Mouse (Mus musculus): ENCODE measurements around the gene Ager. TPM values are rescaled to one million over a fixed set of nuclear protein-coding genes. Genes with fewer than 3 reads are reported as not detected.

The Ager gene
- total and polyA plus RNA-seq, 2 experiments from 2014 or later, result 2.0 to 2.1 TPM

GRCm38 (mm10) chr17:34645831-34646511 lies 48.3 kb downstream of the Ager start:
- Histone ChIP-seq H3K4me1 (ENCODE audit: insufficient read depth, low read length) (peaks cover 7% of the 10 kb centered on the region), H3K9me3 (ENCODE audit: low read length) (no peaks in the 10 kb centered on the region), H3K36me3 (ENCODE audit: insufficient read depth, low read length) (peaks cover 24% of the 10 kb centered on the region), H3K27ac (ENCODE audit: low read depth, low read length) (no peak overlapping the region; the same call in 1 of the 2 replicates), H3K27me3 (ENCODE audit: insufficient read depth, low read length) (no peaks in the 10 kb centered on the region), H3K9ac (replicated peaks; ENCODE audit: low read length, poor library complexity, severe bottlenecking) (no peak overlapping the region), H3K4me2 (ENCODE audit: low read depth, low read length, poor library complexity, severe bottlenecking) (peak overlapping the region; percentile 37), H3K4me3 (ENCODE audit: low read depth, low read length) (no peak overlapping the region)
- no peak for ATAC-seq (ENCODE audit: low FRiP score)
- 86% methylated on average over 30 of the region's 30 CpGs for WGBS
- peak; percentile 47 for DNase-seq (ENCODE audit: low spot score)
- TF ChIP-seq CTCF (IDR thresholded peaks at IDR 0.05), result no peak

- H3K27me3 ChIP-seq (ENCODE audit: insufficient read depth, low read length), result no peaks in the 10 kb centered on the region
- peaks cover 36% of the 10 kb centered on the region for H3K36me3 ChIP-seq (ENCODE audit: insufficient read depth, low read length)
- H3K9me3 ChIP-seq (ENCODE audit: low read length), result no peaks in the 10 kb centered on the region
- ATAC-seq (ENCODE audit: low FRiP score) (peak; percentile 96), DNase-seq (ENCODE audit: low spot score) (peak; percentile 99)
- peak within 1 kb of the TSS; percentile 85 for H3K27ac ChIP-seq (ENCODE audit: low read depth, low read length)
- peak within 1 kb of the TSS; percentile 99 for H3K4me3 ChIP-seq (ENCODE audit: low read depth, low read length)
- H3K9ac ChIP-seq (replicated peaks; ENCODE audit: low read length, poor library complexity, severe bottlenecking), result peak within 1 kb of the TSS; percentile 95
- peaks cover 7% of the 10 kb centered on the region for H3K4me1 ChIP-seq (ENCODE audit: insufficient read depth, low read length)
- under 1% methylated on average over 61 of the region's 66 CpGs for WGBS
- peak within 1 kb of the TSS; percentile 63 for H3K4me2 ChIP-seq (ENCODE audit: low read depth, low read length, poor library complexity, severe bottlenecking)
- peak; percentile 20; the same call in 1 of the 2 replicates for TF ChIP-seq CTCF (IDR thresholded peaks at IDR 0.05)
Observed at GRCm38 (mm10) chr17:34646906-34647787, 49.5 kb downstream of the Ager start, which contains the start of gene Atf6b. TSS of gene Atf6b (plus strand) at chr17:34647146.

GRCm38 (mm10) chr17:34648141-34648890 lies 50.7 kb downstream of the Ager start:
- TF ChIP-seq CTCF (IDR thresholded peaks at IDR 0.05), result no peak
- H3K27me3 ChIP-seq (ENCODE audit: insufficient read depth, low read length), result no peaks in the 10 kb centered on the region
- ATAC-seq (ENCODE audit: low FRiP score) (no peak), DNase-seq (ENCODE audit: low spot score) (no peak)
- H3K9me3 ChIP-seq (ENCODE audit: low read length), result no peaks in the 10 kb centered on the region
- H3K36me3 ChIP-seq (ENCODE audit: insufficient read depth, low read length), result peaks cover 47% of the 10 kb centered on the region
- peak overlapping the region; percentile 99; the same call in 1 of the 2 replicates for H3K4me3 ChIP-seq (ENCODE audit: low read depth, low read length)
- WGBS, result 85% methylated on average over 16 of the region's 16 CpGs
- H3K9ac ChIP-seq (replicated peaks; ENCODE audit: low read length, poor library complexity, severe bottlenecking), result no peak overlapping the region
- peaks cover 7% of the 10 kb centered on the region for H3K4me1 ChIP-seq (ENCODE audit: insufficient read depth, low read length)
- H3K27ac ChIP-seq (ENCODE audit: low read depth, low read length), result no peak overlapping the region
- peak overlapping the region; percentile 63 for H3K4me2 ChIP-seq (ENCODE audit: low read depth, low read length, poor library complexity, severe bottlenecking)

- TF ChIP-seq CTCF (IDR thresholded peaks at IDR 0.05), result no peak
- peaks cover 56% of the 10 kb centered on the region for H3K36me3 ChIP-seq (ENCODE audit: insufficient read depth, low read length)
- H3K9ac ChIP-seq (replicated peaks; ENCODE audit: low read length, poor library complexity, severe bottlenecking), result no peak overlapping the region
- no peaks in the 10 kb centered on the region for H3K9me3 ChIP-seq (ENCODE audit: low read length)
- 90% methylated on average over 18 of the region's 18 CpGs for WGBS
- DNase-seq (ENCODE audit: low spot score), result no peak
- H3K4me1 ChIP-seq (ENCODE audit: insufficient read depth, low read length), result peaks cover 7% of the 10 kb centered on the region
- no peak overlapping the region for H3K4me2 ChIP-seq (ENCODE audit: low read depth, low read length, poor library complexity, severe bottlenecking)
- H3K27me3 ChIP-seq (ENCODE audit: insufficient read depth, low read length), result no peaks in the 10 kb centered on the region
- H3K27ac ChIP-seq (ENCODE audit: low read depth, low read length), result no peak overlapping the region
- no peak for ATAC-seq (ENCODE audit: low FRiP score)
- H3K4me3 ChIP-seq (ENCODE audit: low read depth, low read length), result no peak overlapping the region
Observed at GRCm38 (mm10) chr17:34649106-34649864, 51.6 kb downstream of the Ager start.

Other genes with a start within 250 kb of the Ager start
- gene Btnl2, start 243.0 kb upstream of the Ager start, total RNA-seq (2014; rRNA removed), result not detected in 2 replicates
- not detected in 2 replicates for gene Btnl2, start 243.0 kb upstream of the Ager start, polyA plus RNA-seq (2015; fragmentation: Nextera tagmentation; extraction: Ambion mirVana)
- gene Btnl1, start 220.7 kb upstream of the Ager start, total RNA-seq (2014; rRNA removed), result not detected in 2 replicates
- not detected in 2 replicates for gene Btnl1, start 220.7 kb upstream of the Ager start, polyA plus RNA-seq (2015; fragmentation: Nextera tagmentation; extraction: Ambion mirVana)
- 2.0 and 9.2 TPM in 2 replicates for gene BC051142, start 199.0 kb upstream of the Ager start, total RNA-seq (2014; rRNA removed)
- 6.7 and 7.8 TPM in 2 replicates for gene BC051142, start 199.0 kb upstream of the Ager start, polyA plus RNA-seq (2015; fragmentation: Nextera tagmentation; extraction: Ambion mirVana)
- not detected in 2 replicates for gene Btnl4, start 120.5 kb upstream of the Ager start, total RNA-seq (2014; rRNA removed)
- gene Btnl4, start 120.5 kb upstream of the Ager start, polyA plus RNA-seq (2015; fragmentation: Nextera tagmentation; extraction: Ambion mirVana), result not detected in 2 replicates
- not detected in 2 replicates for gene Btnl6, start 80.5 kb upstream of the Ager start, total RNA-seq (2014; rRNA removed)
- not detected in 2 replicates for gene Btnl6, start 80.5 kb upstream of the Ager start, polyA plus RNA-seq (2015; fragmentation: Nextera tagmentation; extraction: Ambion mirVana)
- 8.8 and 44.3 TPM in 2 replicates for gene Notch4, start 33.6 kb upstream of the Ager start, total RNA-seq (2014; rRNA removed)
- gene Notch4, start 33.6 kb upstream of the Ager start, polyA plus RNA-seq (2015; fragmentation: Nextera tagmentation; extraction: Ambion mirVana), result 3.8 and 6.1 TPM in 2 replicates
- 1.2 and 4.4 TPM in 2 replicates for gene Gpsm3, start 8.1 kb upstream of the Ager start, total RNA-seq (2014; rRNA removed)
- gene Gpsm3, start 8.1 kb upstream of the Ager start, polyA plus RNA-seq (2015; fragmentation: Nextera tagmentation; extraction: Ambion mirVana), result 5.5 and 6.9 TPM in 2 replicates
- 84.8 and 95.6 TPM in 2 replicates for gene Pbx2, start 6.6 kb upstream of the Ager start, total RNA-seq (2014; rRNA removed)
- gene Pbx2, start 6.6 kb upstream of the Ager start, polyA plus RNA-seq (2015; fragmentation: Nextera tagmentation; extraction: Ambion mirVana), result 9.5 and 9.6 TPM in 2 replicates
- gene Rnf5, start 5.8 kb downstream of the Ager start, total RNA-seq (2014; rRNA removed), result 57.6 and 59.0 TPM in 2 replicates
- 236 and 242 TPM in 2 replicates for gene Rnf5, start 5.8 kb downstream of the Ager start, polyA plus RNA-seq (2015; fragmentation: Nextera tagmentation; extraction: Ambion mirVana)
- 265 and 383 TPM in 2 replicates for gene Agpat1, start 6.4 kb downstream of the Ager start, total RNA-seq (2014; rRNA removed)
- 103 and 106 TPM in 2 replicates for gene Agpat1, start 6.4 kb downstream of the Ager start, polyA plus RNA-seq (2015; fragmentation: Nextera tagmentation; extraction: Ambion mirVana)
- 3.2 and 6.0 TPM in 2 replicates for gene Egfl8, start 18.1 kb downstream of the Ager start, total RNA-seq (2014; rRNA removed)
- gene Egfl8, start 18.1 kb downstream of the Ager start, polyA plus RNA-seq (2015; fragmentation: Nextera tagmentation; extraction: Ambion mirVana), result 4.9 and 5.0 TPM in 2 replicates
- 21.1 and 31.0 TPM in 2 replicates for gene Ppt2, start 30.6 kb downstream of the Ager start, total RNA-seq (2014; rRNA removed)
- gene Ppt2, start 30.6 kb downstream of the Ager start, polyA plus RNA-seq (2015; fragmentation: Nextera tagmentation; extraction: Ambion mirVana), result 18.0 and 20.8 TPM in 2 replicates
- 9.1 and 15.1 TPM in 2 replicates for gene Prrt1, start 31.7 kb downstream of the Ager start, total RNA-seq (2014; rRNA removed)
- gene Prrt1, start 31.7 kb downstream of the Ager start, polyA plus RNA-seq (2015; fragmentation: Nextera tagmentation; extraction: Ambion mirVana), result 13.3 and 14.0 TPM in 2 replicates
- gene Fkbpl, start 46.9 kb downstream of the Ager start, total RNA-seq (2014; rRNA removed), result 6.2 and 7.2 TPM in 2 replicates
- gene Fkbpl, start 46.9 kb downstream of the Ager start, polyA plus RNA-seq (2015; fragmentation: Nextera tagmentation; extraction: Ambion mirVana), result 10.7 and 12.9 TPM in 2 replicates
- 47.9 and 57.4 TPM in 2 replicates for gene Atf6b, start 49.3 kb downstream of the Ager start, total RNA-seq (2014; rRNA removed)
- 83.0 and 86.0 TPM in 2 replicates for gene Atf6b, start 49.3 kb downstream of the Ager start, polyA plus RNA-seq (2015; fragmentation: Nextera tagmentation; extraction: Ambion mirVana)
- 3.5 and 4.2 TPM in 2 replicates for gene Tnxb, start 72.7 kb downstream of the Ager start, total RNA-seq (2014; rRNA removed)
- 0.26 and 0.30 TPM in 2 replicates for gene Tnxb, start 72.7 kb downstream of the Ager start, polyA plus RNA-seq (2015; fragmentation: Nextera tagmentation; extraction: Ambion mirVana)
- 1.2 and 1.5 TPM in 2 replicates for gene C4b, start 146.0 kb downstream of the Ager start, total RNA-seq (2014; rRNA removed)
- 0.67 and 0.76 TPM in 2 replicates for gene C4b, start 146.0 kb downstream of the Ager start, polyA plus RNA-seq (2015; fragmentation: Nextera tagmentation; extraction: Ambion mirVana)
- not detected in 2 replicates for gene Cyp21a1, start 206.7 kb downstream of the Ager start, total RNA-seq (2014; rRNA removed)
- not detected in 2 replicates for gene Cyp21a1, start 206.7 kb downstream of the Ager start, polyA plus RNA-seq (2015; fragmentation: Nextera tagmentation; extraction: Ambion mirVana)
- gene Stk19, start 239.1 kb downstream of the Ager start, total RNA-seq (2014; rRNA removed), result 25.8 and 30.4 TPM in 2 replicates
- gene Stk19, start 239.1 kb downstream of the Ager start, polyA plus RNA-seq (2015; fragmentation: Nextera tagmentation; extraction: Ambion mirVana), result 48.6 and 50.3 TPM in 2 replicates
- gene Dxo, start 239.2 kb downstream of the Ager start, total RNA-seq (2014; rRNA removed), result 34.5 and 40.7 TPM in 2 replicates
- gene Dxo, start 239.2 kb downstream of the Ager start, polyA plus RNA-seq (2015; fragmentation: Nextera tagmentation; extraction: Ambion mirVana), result 56.4 and 59.1 TPM in 2 replicates